Mouse (Mus musculus): ENCODE results near the gene Tbx19. TPM values are rescaled to one million over a fixed set of nuclear protein-coding genes. Genes with fewer than 3 reads are reported as not detected.

Tbx19 gene
- polyA plus RNA-seq, 1 experiment from 2014 or later: not detected

GRCm38 (mm10) chr1:165171277-165171676, 10.7 kb upstream of the Tbx19 start:
- no peak overlapping the region for H3K4me2 ChIP-seq (ENCODE audit: low read length)
- no peak for ATAC-seq
- 82% methylated on average over 7 of the region's 8 CpGs for WGBS
- H3K4me3 ChIP-seq (ENCODE audit: low read length): no peak overlapping the region
- no peaks in the 10 kb centered on the region for H3K4me1 ChIP-seq (ENCODE audit: control insufficient read depth, insufficient read depth, low read depth, low read length)
- H3K27me3 ChIP-seq (replicated peaks; ENCODE audit: control insufficient read depth, insufficient read depth, low read length): no peaks in the 10 kb centered on the region
- no peaks in the 10 kb centered on the region for H3K9me3 ChIP-seq (ENCODE audit: control insufficient read depth, low read length)
- no peak overlapping the region for H3K9ac ChIP-seq (ENCODE audit: low read depth, low read length)
- H3K27ac ChIP-seq (ENCODE audit: low read depth, low read length): no peak overlapping the region
- no peaks in the 10 kb centered on the region for H3K36me3 ChIP-seq (ENCODE audit: control insufficient read depth, insufficient read depth, low read length)

GRCm38 (mm10) chr1:165170157-165170556, 9.6 kb upstream of the Tbx19 start:
- Histone ChIP-seq H3K4me2 (ENCODE audit: low read length) (no peak overlapping the region), H3K4me1 (ENCODE audit: control insufficient read depth, insufficient read depth, low read depth, low read length) (no peaks in the 10 kb centered on the region), H3K9ac (ENCODE audit: low read depth, low read length) (no peak overlapping the region), H3K36me3 (ENCODE audit: control insufficient read depth, insufficient read depth, low read length) (no peaks in the 10 kb centered on the region), H3K9me3 (ENCODE audit: control insufficient read depth, low read length) (no peaks in the 10 kb centered on the region), H3K4me3 (ENCODE audit: low read length) (no peak overlapping the region), H3K27me3 (replicated peaks; ENCODE audit: control insufficient read depth, insufficient read depth, low read length) (no peaks in the 10 kb centered on the region), H3K27ac (ENCODE audit: low read depth, low read length) (no peak overlapping the region)
- WGBS: 81% methylated on average over 5 of the region's 5 CpGs
- no peak for ATAC-seq

- Histone ChIP-seq H3K9ac (ENCODE audit: low read depth, low read length) (no peak overlapping the region), H3K9me3 (ENCODE audit: control insufficient read depth, low read length) (no peaks in the 10 kb centered on the region), H3K4me1 (ENCODE audit: control insufficient read depth, insufficient read depth, low read depth, low read length) (no peaks in the 10 kb centered on the region), H3K27ac (ENCODE audit: low read depth, low read length) (no peak overlapping the region), H3K36me3 (ENCODE audit: control insufficient read depth, insufficient read depth, low read length) (no peaks in the 10 kb centered on the region), H3K27me3 (replicated peaks; ENCODE audit: control insufficient read depth, insufficient read depth, low read length) (no peaks in the 10 kb centered on the region), H3K4me2 (ENCODE audit: low read length) (no peak overlapping the region), H3K4me3 (ENCODE audit: low read length) (no peak overlapping the region)
- ATAC-seq: no peak
- whole genome bisulfite sequencing: 89% methylated on average over 3 of the region's 3 CpGs
Observed at GRCm38 (mm10) chr1:165169462-165169861, 8.9 kb upstream of the Tbx19 start.

- Histone ChIP-seq H3K4me2 (ENCODE audit: low read length) (no peak overlapping the region), H3K36me3 (ENCODE audit: control insufficient read depth, insufficient read depth, low read length) (no peaks in the 10 kb centered on the region), H3K9me3 (ENCODE audit: control insufficient read depth, low read length) (no peaks in the 10 kb centered on the region), H3K4me3 (ENCODE audit: low read length) (no peak overlapping the region), H3K4me1 (ENCODE audit: control insufficient read depth, insufficient read depth, low read depth, low read length) (no peaks in the 10 kb centered on the region), H3K27me3 (replicated peaks; ENCODE audit: control insufficient read depth, insufficient read depth, low read length) (no peaks in the 10 kb centered on the region), H3K9ac (ENCODE audit: low read depth, low read length) (no peak overlapping the region), H3K27ac (ENCODE audit: low read depth, low read length) (no peak overlapping the region)
- no peak for ATAC-seq
- 76% methylated on average over 6 of the region's 6 CpGs for WGBS
Observed at GRCm38 (mm10) chr1:165164920-165165319, 4.3 kb upstream of the Tbx19 start.

GRCm38 (mm10) chr1:165158841-165159240, 1.7 kb downstream of the Tbx19 start:
- Histone ChIP-seq H3K4me2 (ENCODE audit: low read length) (no peak overlapping the region), H3K4me3 (ENCODE audit: low read length) (no peak overlapping the region), H3K4me1 (ENCODE audit: control insufficient read depth, insufficient read depth, low read depth, low read length) (no peaks in the 10 kb centered on the region), H3K27ac (ENCODE audit: low read depth, low read length) (no peak overlapping the region), H3K36me3 (ENCODE audit: control insufficient read depth, insufficient read depth, low read length) (no peaks in the 10 kb centered on the region), H3K27me3 (replicated peaks; ENCODE audit: control insufficient read depth, insufficient read depth, low read length) (no peaks in the 10 kb centered on the region), H3K9ac (ENCODE audit: low read depth, low read length) (no peak overlapping the region), H3K9me3 (ENCODE audit: control insufficient read depth, low read length) (no peaks in the 10 kb centered on the region)
- no peak for ATAC-seq
- 75% methylated on average over 10 of the region's 10 CpGs for WGBS

- 85% methylated on average over 4 of the region's 4 CpGs for WGBS
Observed at GRCm38 (mm10) chr1:165154162-165154561, 6.4 kb downstream of the Tbx19 start.

GRCm38 (mm10) chr1:165151216-165151615, 9.4 kb downstream of the Tbx19 start:
- ATAC-seq: no peak
- H3K4me2 ChIP-seq (ENCODE audit: low read length): no peak overlapping the region
- WGBS: 75% methylated on average over 8 of the region's 8 CpGs

More at GRCm38 (mm10) chr1:165154162-165154561, 6.4 kb downstream of the Tbx19 start:
- ATAC-seq: no peak
- H3K4me1 ChIP-seq (ENCODE audit: control insufficient read depth, insufficient read depth, low read depth, low read length): no peaks in the 10 kb centered on the region
- no peaks in the 10 kb centered on the region for H3K36me3 ChIP-seq (ENCODE audit: control insufficient read depth, insufficient read depth, low read length)
- no peaks in the 10 kb centered on the region for H3K9me3 ChIP-seq (ENCODE audit: control insufficient read depth, low read length)
- no peak overlapping the region for H3K4me3 ChIP-seq (ENCODE audit: low read length)
- no peaks in the 10 kb centered on the region for H3K27me3 ChIP-seq (replicated peaks; ENCODE audit: control insufficient read depth, insufficient read depth, low read length)
- H3K27ac ChIP-seq (ENCODE audit: low read depth, low read length): no peak overlapping the region
- H3K4me2 ChIP-seq (ENCODE audit: low read length): no peak overlapping the region
- H3K9ac ChIP-seq (ENCODE audit: low read depth, low read length): no peak overlapping the region

GRCm38 (mm10) chr1:165142343-165142916, 18.1 kb downstream of the Tbx19 start:
- 89% methylated on average over 12 of the region's 12 CpGs for WGBS
- H3K4me3 ChIP-seq (ENCODE audit: low read length): no peak overlapping the region
- H3K27ac ChIP-seq (ENCODE audit: low read depth, low read length): no peak overlapping the region
- H3K27me3 ChIP-seq (replicated peaks; ENCODE audit: control insufficient read depth, insufficient read depth, low read length): no peaks in the 10 kb centered on the region
- no peaks in the 10 kb centered on the region for H3K4me1 ChIP-seq (ENCODE audit: control insufficient read depth, insufficient read depth, low read depth, low read length)
- ATAC-seq: no peak
- no peaks in the 10 kb centered on the region for H3K36me3 ChIP-seq (ENCODE audit: control insufficient read depth, insufficient read depth, low read length)
- H3K4me2 ChIP-seq (ENCODE audit: low read length): no peak overlapping the region
- peaks cover 2% of the 10 kb centered on the region; the same call in 1 of the 2 replicates for H3K9me3 ChIP-seq (ENCODE audit: control insufficient read depth, low read length)
- no peak overlapping the region for H3K9ac ChIP-seq (ENCODE audit: low read depth, low read length)

More at GRCm38 (mm10) chr1:165151216-165151615, 9.4 kb downstream of the Tbx19 start:
- Histone ChIP-seq H3K27ac (ENCODE audit: low read depth, low read length) (no peak overlapping the region), H3K4me3 (ENCODE audit: low read length) (no peak overlapping the region), H3K9ac (ENCODE audit: low read depth, low read length) (no peak overlapping the region), H3K36me3 (ENCODE audit: control insufficient read depth, insufficient read depth, low read length) (no peaks in the 10 kb centered on the region), H3K4me1 (ENCODE audit: control insufficient read depth, insufficient read depth, low read depth, low read length) (no peaks in the 10 kb centered on the region), H3K9me3 (ENCODE audit: control insufficient read depth, low read length) (no peaks in the 10 kb centered on the region), H3K27me3 (replicated peaks; ENCODE audit: control insufficient read depth, insufficient read depth, low read length) (no peaks in the 10 kb centered on the region)

GRCm38 (mm10) chr1:165140227-165140626, 20.3 kb downstream of the Tbx19 start:
- Histone ChIP-seq H3K27ac (ENCODE audit: low read depth, low read length) (no peak overlapping the region), H3K9me3 (ENCODE audit: control insufficient read depth, low read length) (peaks cover 2% of the 10 kb centered on the region; the same call in 1 of the 2 replicates), H3K4me1 (ENCODE audit: control insufficient read depth, insufficient read depth, low read depth, low read length) (no peaks in the 10 kb centered on the region), H3K4me3 (ENCODE audit: low read length) (no peak overlapping the region), H3K27me3 (replicated peaks; ENCODE audit: control insufficient read depth, insufficient read depth, low read length) (no peaks in the 10 kb centered on the region), H3K4me2 (ENCODE audit: low read length) (no peak overlapping the region), H3K9ac (ENCODE audit: low read depth, low read length) (no peak overlapping the region), H3K36me3 (ENCODE audit: control insufficient read depth, insufficient read depth, low read length) (no peaks in the 10 kb centered on the region)
- WGBS: 82% methylated on average over 3 of the region's 3 CpGs
- no peak for ATAC-seq

Data from hindbrain, embryonic 16.5 days (tissue).